ENCODE assay signal across 8 mouse cellular contexts in genomic region chr2:72838085-72838727, GRCm38 (mm10).
A peak's percentile ranks its signal among the peaks of the same experiment; 100 is the strongest.
DNase-seq lines count a peak whose midpoint lies in the region; ATAC-seq lines count a peak whose summit lies in the region.

No protein-coding gene starts in this region.

- no peak overlapping the region for H3K9ac ChIP-seq in intestine, embryonic 15.5 days
- H3K9ac ChIP-seq in stomach, embryonic 15.5 days = no peak overlapping the region
- no peak overlapping the region for H3K9ac ChIP-seq in forebrain, embryonic 16.5 days (replicated peaks; ENCODE audit: low read depth, low read length)

- ATAC-seq in activated CD4-positive, CD25-positive, alpha-beta regulatory T cell, adult 4 months = peak; percentile 98
- ATAC-seq in intestine, embryonic 15.5 days = peak; percentile 94
- peak; percentile 56; the same call in 1 of the 2 replicates for ATAC-seq in stomach, embryonic 15.5 days (ENCODE audit: insufficient read depth, low FRiP score, low read depth)
- ATAC-seq in forebrain, embryonic 16.5 days = no peak

- no peaks in the 10 kb centered on the region; the same call in 1 of the 2 replicates for H3K4me1 ChIP-seq in intestine, embryonic 15.5 days (replicated peaks)
- H3K4me1 ChIP-seq in stomach, embryonic 15.5 days = no peaks in the 10 kb centered on the region
- H3K4me1 ChIP-seq in forebrain, embryonic 16.5 days (replicated peaks; ENCODE audit: control insufficient read depth, insufficient read depth, low read length) = peaks cover 7% of the 10 kb centered on the region

- DNase-seq in ovary, adult 18-20 months (ENCODE audit: low spot score) = peak; percentile 44
- no peak for DNase-seq in ovary, postnatal 14 days (ENCODE audit: low spot score)
- DNase-seq in cerebellum, postnatal 4 days (ENCODE audit: low spot score in 2 of 2) = no peak
- DNase-seq in testis, postnatal 14 days (ENCODE audit: low spot score) = no peak

- no peak overlapping the region for H3K4me3 ChIP-seq in intestine, embryonic 15.5 days (replicated peaks)
- no peak overlapping the region for H3K4me3 ChIP-seq in stomach, embryonic 15.5 days (replicated peaks)
- no peak overlapping the region for H3K4me3 ChIP-seq in forebrain, embryonic 16.5 days (replicated peaks; ENCODE audit: low read length)

- H3K9me3 ChIP-seq in intestine, embryonic 15.5 days = no peaks in the 10 kb centered on the region
- H3K9me3 ChIP-seq in stomach, embryonic 15.5 days = no peaks in the 10 kb centered on the region
- peaks cover 3% of the 10 kb centered on the region; the same call in 1 of the 2 replicates for H3K9me3 ChIP-seq in forebrain, embryonic 16.5 days (ENCODE audit: control insufficient read depth, low read length)

- no peaks in the 10 kb centered on the region for H3K27me3 ChIP-seq in intestine, embryonic 15.5 days (replicated peaks)
- no peaks in the 10 kb centered on the region for H3K27me3 ChIP-seq in stomach, embryonic 15.5 days (replicated peaks)
- H3K27me3 ChIP-seq in forebrain, embryonic 16.5 days (replicated peaks; ENCODE audit: control insufficient read depth, insufficient read depth, low read length) = no peaks in the 10 kb centered on the region

- H3K4me2 ChIP-seq in intestine, embryonic 15.5 days (replicated peaks) = no peak overlapping the region
- H3K4me2 ChIP-seq in stomach, embryonic 15.5 days = no peak overlapping the region
- no peak overlapping the region for H3K4me2 ChIP-seq in forebrain, embryonic 16.5 days (ENCODE audit: low read length)

- no peaks in the 10 kb centered on the region for H3K36me3 ChIP-seq in intestine, embryonic 15.5 days
- no peaks in the 10 kb centered on the region for H3K36me3 ChIP-seq in stomach, embryonic 15.5 days
- H3K36me3 ChIP-seq in forebrain, embryonic 16.5 days (ENCODE audit: control insufficient read depth, insufficient read depth) = no peaks in the 10 kb centered on the region

- no peak overlapping the region for H3K27ac ChIP-seq in intestine, embryonic 15.5 days
- peak overlapping the region; percentile 23; the same call in 1 of the 2 replicates for H3K27ac ChIP-seq in stomach, embryonic 15.5 days
- H3K27ac ChIP-seq in forebrain, embryonic 16.5 days (ENCODE audit: low read length) = no peak overlapping the region

- WGBS in intestine, embryonic 15.5 days = 23% methylated on average over 6 of the region's 6 CpGs
- WGBS in stomach, embryonic 15.5 days = 29% methylated on average over 6 of the region's 6 CpGs
- 51% methylated on average over 6 of the region's 6 CpGs for WGBS in forebrain, embryonic 16.5 days
